Mouse (Mus musculus) hindbrain, embryonic 11.5 days (tissue): ENCODE data around the gene Slc25a16. TPM values are rescaled to one million over a fixed set of nuclear protein-coding genes. Genes with fewer than 3 reads are reported as not detected.

ENCODE experiments used
- ATAC-seq: fragments of 200-750 bp; cut with Nextera tagmentation; 2 replicates; pipeline ENCODE4 v1.8.0; 2017; ENCODE audit warnings: mild to moderate bottlenecking, moderate TSS enrichment, moderate library complexity; ENCODE audit not compliant: low FRiP score
- DNase-seq: peaks from one replicate; pipeline ENCODE4 v3.0.0-alpha.2; 2015; ENCODE audit warnings: low spot score
- H3K27ac ChIP-seq: fragments of 300-500 bp; sonication (generic); 2 replicates; pipeline ENCODE4 v1.5.1; 2014; ENCODE audit warnings: mild to moderate bottlenecking, low read depth, low read length
- H3K27me3 ChIP-seq: fragments of 300-500 bp; sonication (generic); 2 replicates; pipeline ENCODE4 v1.6.1; 2014; ENCODE audit warnings: mild to moderate bottlenecking, low read length, moderate library complexity, mixed read lengths; ENCODE audit not compliant: control insufficient read depth, insufficient read depth
- H3K36me3 ChIP-seq: fragments of 300-500 bp; sonication (generic); 2 replicates; pipeline ENCODE4 v1.6.1; 2014; ENCODE audit warnings: mild to moderate bottlenecking, low read length, moderate library complexity, mixed read lengths; ENCODE audit not compliant: control insufficient read depth, insufficient read depth
- H3K4me1 ChIP-seq: fragments of 300-500 bp; sonication (generic); replicated peaks from 2 replicates; pipeline ENCODE4 v1.6.1; 2014; ENCODE audit warnings: low read length, mixed read lengths; ENCODE audit not compliant: control insufficient read depth, insufficient read depth
- H3K4me2 ChIP-seq: fragments of 300-500 bp; sonication (generic); replicated peaks from 2 replicates; pipeline ENCODE4 v1.6.1; 2014; ENCODE audit warnings: mild to moderate bottlenecking, low read depth, low read length
- H3K4me3 ChIP-seq: fragments of 300-500 bp; sonication (generic); 2 replicates; pipeline ENCODE4 v1.5.1; 2014; ENCODE audit warnings: low read depth, low read length
- H3K9ac ChIP-seq: fragments of 300-500 bp; sonication (generic); 2 replicates; pipeline ENCODE4 v1.6.1; 2014; ENCODE audit warnings: low read depth, low read length
- H3K9me3 ChIP-seq: fragments of 300-500 bp; sonication (generic); 2 replicates; pipeline ENCODE4 v1.6.1; 2016; ENCODE audit warnings: low read length; ENCODE audit not compliant: control insufficient read depth
- WGBS: fragments of 180-500 bp; shearing (Covaris S2); extraction: QIAGEN DNeasy Blood & Tissue Kit; methylation state at CpG from one replicate; pipeline ENCODE4 v1.1.7; 2014; 5-methylcytosine and 5-hydroxymethylcytosine counted together
- polyA plus RNA-seq: library from polyadenylated mRNA; unstranded; fragments of >200 nt; fragmentation: Nextera tagmentation; extraction: Ambion mirVana; gene quantifications from 2 replicates; pipeline ENCODE4 v1.2.1, GENCODE M21; 2014

Slc25a16 gene
- polyA plus RNA-seq, 1 experiment from 2014 or later = 11.6 TPM

DNA sequence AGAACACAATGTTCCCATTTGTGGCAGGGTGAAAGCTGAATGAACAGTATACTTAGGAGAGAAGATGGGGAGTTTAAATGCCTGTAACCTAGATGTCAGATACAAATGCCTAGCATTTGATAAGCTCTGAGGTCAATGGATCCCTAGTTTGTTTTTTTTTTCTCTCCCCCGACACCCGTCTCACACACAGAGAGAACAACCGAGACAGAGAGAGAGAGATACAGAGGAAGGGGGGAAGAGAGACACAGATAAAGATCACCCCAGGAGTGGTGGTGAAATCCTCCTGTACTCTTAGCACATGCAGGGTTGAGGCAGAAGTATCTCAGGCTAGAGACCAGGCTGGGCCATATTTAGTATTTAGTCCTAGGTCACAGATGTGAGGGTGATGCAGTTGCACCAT lies 1.4 kb upstream of the Slc25a16 start:
- whole genome bisulfite sequencing = 87% methylated on average over 3 of the region's 3 CpGs
- ATAC-seq = no peak
- Histone ChIP-seq H3K36me3 (no peaks in the 10 kb centered on the region), H3K9me3 (no peaks in the 10 kb centered on the region), H3K4me2 (no peak overlapping the region), H3K4me1 (no peaks in the 10 kb centered on the region), H3K27ac (no peak overlapping the region), H3K27me3 (no peaks in the 10 kb centered on the region), H3K9ac (no peak overlapping the region), H3K4me3 (no peak overlapping the region)
- no peak for DNase-seq

DNA sequence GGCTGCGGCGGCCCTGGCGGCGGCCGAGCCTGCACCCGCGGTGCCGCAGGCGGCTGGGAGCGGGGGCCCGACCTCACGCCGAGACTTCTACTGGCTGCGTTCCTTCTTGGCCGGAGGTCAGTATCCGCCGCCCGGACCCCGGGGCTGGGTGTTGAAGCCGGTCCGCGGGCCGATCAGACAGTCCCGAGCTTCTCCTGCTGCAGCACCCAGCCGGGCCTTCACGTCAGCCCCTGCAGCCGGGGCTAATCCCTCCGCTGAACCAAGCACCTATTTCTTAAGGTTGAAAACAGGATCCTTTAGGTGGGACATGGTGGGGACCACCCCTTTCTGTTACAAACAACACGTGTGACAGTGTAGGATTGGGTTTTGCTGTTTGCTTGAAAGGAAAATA lies 328 bp downstream of the Slc25a16 start:
- H3K27ac ChIP-seq = peak overlapping the region; percentile 71; the same call in 1 of the 2 replicates
- H3K27me3 ChIP-seq = no peaks in the 10 kb centered on the region
- H3K4me3 ChIP-seq = peak overlapping the region; percentile 95
- ATAC-seq = peak; percentile 80
- H3K9me3 ChIP-seq = no peaks in the 10 kb centered on the region
- whole genome bisulfite sequencing = 0% methylated on average over 29 of the region's 29 CpGs
- peak overlapping the region; percentile 79 for H3K4me2 ChIP-seq
- no peaks in the 10 kb centered on the region for H3K4me1 ChIP-seq
- no peak for DNase-seq
- H3K9ac ChIP-seq = peak overlapping the region; percentile 92
- H3K36me3 ChIP-seq = no peaks in the 10 kb centered on the region

DNA sequence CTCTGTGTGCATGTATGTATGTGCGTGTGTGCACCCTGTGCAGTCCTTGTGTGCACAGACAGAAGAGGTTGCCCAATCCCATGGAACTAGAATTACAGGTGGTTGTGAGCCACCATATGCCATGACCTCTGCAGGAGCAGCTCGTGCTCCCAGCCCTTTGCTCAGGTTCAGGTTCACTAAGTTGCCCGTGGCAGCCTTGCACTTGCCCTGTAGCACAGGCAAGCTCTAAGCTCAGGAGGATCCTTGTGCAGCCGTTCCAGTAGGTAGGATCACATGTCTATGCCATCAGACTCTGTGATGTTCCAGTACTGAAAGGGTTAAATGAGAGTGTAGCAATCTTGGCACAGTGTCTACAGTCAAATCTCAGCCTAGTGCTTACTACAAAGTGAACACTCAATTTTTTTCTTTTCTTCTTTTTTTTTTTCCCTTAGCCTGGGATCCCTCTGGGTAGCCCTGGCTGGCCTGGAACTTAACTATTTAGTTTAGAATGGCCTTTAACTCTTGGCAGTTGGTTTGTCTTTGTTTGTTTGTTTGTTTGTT lies 3.7 kb downstream of the Slc25a16 start:
- Histone ChIP-seq H3K4me1 (no peaks in the 10 kb centered on the region), H3K27me3 (no peaks in the 10 kb centered on the region), H3K9me3 (no peaks in the 10 kb centered on the region), H3K27ac (no peak overlapping the region), H3K36me3 (peaks cover 5% of the 10 kb centered on the region; the same call in 1 of the 2 replicates), H3K4me3 (no peak overlapping the region), H3K9ac (no peak overlapping the region), H3K4me2 (no peak overlapping the region)
- ATAC-seq (no peak), DNase-seq (no peak)
- WGBS = 85% methylated on average over 4 of the region's 4 CpGs

DNA sequence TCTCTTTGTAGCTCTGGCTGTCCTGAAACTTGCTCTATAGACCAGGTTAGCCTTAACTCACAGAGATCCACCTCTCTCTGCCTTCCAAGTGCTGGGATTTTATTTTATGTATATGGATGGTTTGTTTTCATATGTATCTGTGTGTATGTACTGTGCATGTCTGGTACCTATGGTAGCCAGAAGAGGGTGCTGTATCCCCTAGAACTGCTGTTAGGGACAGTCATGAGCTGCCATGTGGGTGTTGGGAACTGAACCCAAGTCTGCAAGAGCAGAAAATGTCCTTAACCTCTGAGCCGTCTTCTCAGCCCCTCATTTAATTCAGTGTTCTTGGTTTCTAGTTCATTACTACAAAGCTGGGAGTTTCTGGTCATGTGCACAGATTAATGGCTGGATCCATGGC lies 11.9 kb downstream of the Slc25a16 start:
- Histone ChIP-seq H3K4me2 (no peak overlapping the region), H3K36me3 (peaks cover 8% of the 10 kb centered on the region; the same call in 1 of the 2 replicates), H3K4me1 (no peaks in the 10 kb centered on the region), H3K9ac (no peak overlapping the region), H3K9me3 (no peaks in the 10 kb centered on the region), H3K4me3 (no peak overlapping the region), H3K27me3 (no peaks in the 10 kb centered on the region), H3K27ac (no peak overlapping the region)
- DNase-seq (no peak), ATAC-seq (no peak)
- 86% methylated on average over 1 of the region's 1 CpGs for WGBS

DNA sequence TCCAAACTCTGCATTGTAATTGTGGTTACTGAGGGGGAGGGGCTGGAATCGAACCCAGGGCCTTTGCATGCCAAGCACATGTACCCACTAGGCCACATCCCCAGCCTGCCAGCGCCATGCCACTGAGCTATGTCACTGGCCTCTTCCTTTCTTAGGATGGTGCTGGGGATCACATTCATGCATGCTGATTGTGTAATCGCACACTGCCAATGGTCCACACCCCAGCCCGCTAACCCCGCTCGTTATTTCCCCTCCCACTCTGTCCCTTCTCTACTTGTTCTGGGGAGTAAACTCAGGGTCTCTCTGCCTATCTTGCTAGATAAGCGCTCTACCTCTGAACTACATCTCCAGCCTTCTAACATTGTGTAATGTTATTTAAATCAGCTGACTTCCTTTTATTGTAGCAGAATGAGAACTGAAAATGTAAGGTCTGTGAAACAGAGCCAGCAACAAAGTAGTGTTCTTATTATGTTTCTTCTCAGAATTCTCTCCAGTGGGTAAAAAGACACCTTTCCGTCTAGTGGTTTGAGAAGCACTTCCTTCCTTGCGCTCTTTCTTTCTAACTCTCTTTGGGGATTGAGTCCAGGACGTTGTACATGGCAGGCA lies 24.6 kb downstream of the Slc25a16 start:
- no peaks in the 10 kb centered on the region for H3K27me3 ChIP-seq
- H3K4me2 ChIP-seq = no peak overlapping the region
- no peak for ATAC-seq
- H3K9me3 ChIP-seq = no peaks in the 10 kb centered on the region
- no peaks in the 10 kb centered on the region for H3K36me3 ChIP-seq
- no peak overlapping the region for H3K4me3 ChIP-seq
- H3K27ac ChIP-seq = no peak overlapping the region
- no peaks in the 10 kb centered on the region for H3K4me1 ChIP-seq
- 87% methylated on average over 10 of the region's 10 CpGs for WGBS
- no peak overlapping the region for H3K9ac ChIP-seq
- no peak for DNase-seq

DNA sequence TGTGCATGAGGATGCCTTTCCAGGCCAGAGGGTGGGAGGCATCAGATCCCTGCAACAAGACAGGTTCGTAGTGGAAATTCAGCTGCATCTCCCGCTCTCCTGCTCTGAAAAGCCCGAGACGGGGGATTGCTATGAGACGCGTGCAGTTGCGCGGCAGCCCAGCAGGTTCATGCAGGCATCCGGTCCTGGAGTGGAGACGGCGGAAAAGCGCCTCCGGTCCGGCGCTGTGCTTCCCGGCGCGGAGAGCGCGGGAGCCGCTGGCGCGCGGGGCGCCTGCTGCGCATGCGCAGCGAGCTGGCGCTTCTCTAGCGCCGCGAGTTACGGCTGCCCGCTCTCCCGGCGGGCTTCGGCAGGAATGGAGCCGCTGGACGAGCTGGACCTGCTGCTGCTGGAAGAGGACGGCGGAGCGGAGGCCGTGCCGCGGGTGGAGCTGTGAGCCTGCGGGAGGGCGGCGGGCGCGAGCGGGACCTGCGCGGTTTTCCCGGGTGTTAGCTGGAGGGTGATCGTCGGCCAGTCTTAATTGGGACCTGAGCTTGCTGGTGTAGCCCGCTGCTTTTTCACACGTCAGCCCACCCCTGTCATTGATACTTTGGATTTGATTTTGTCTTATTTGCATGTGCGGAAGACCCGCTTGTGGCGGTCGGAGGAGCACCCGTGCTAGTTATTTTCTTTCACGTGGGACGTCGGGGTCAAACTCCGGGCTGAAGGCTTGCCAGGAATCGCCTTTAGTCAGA lies 26.5 kb downstream of the Slc25a16 start, which contains the start of gene Dna2:
Gene Dna2, plus strand, starts transcription at position 289 of the 734 bp plus-strand sequence.
- H3K4me1 ChIP-seq = no peaks in the 10 kb centered on the region
- H3K9ac ChIP-seq = peak within 1 kb of the TSS; percentile 80
- H3K4me3 ChIP-seq = peak within 1 kb of the TSS; percentile 65
- no peaks in the 10 kb centered on the region for H3K36me3 ChIP-seq
- no peaks in the 10 kb centered on the region for H3K27me3 ChIP-seq
- H3K27ac ChIP-seq = peak within 1 kb of the TSS; percentile 83
- WGBS = under 1% methylated on average over 60 of the region's 68 CpGs
- DNase-seq (peak; percentile 93), ATAC-seq (peak; percentile 91)
- H3K4me2 ChIP-seq = peak within 1 kb of the TSS; percentile 66
- H3K9me3 ChIP-seq = no peaks in the 10 kb centered on the region

DNA sequence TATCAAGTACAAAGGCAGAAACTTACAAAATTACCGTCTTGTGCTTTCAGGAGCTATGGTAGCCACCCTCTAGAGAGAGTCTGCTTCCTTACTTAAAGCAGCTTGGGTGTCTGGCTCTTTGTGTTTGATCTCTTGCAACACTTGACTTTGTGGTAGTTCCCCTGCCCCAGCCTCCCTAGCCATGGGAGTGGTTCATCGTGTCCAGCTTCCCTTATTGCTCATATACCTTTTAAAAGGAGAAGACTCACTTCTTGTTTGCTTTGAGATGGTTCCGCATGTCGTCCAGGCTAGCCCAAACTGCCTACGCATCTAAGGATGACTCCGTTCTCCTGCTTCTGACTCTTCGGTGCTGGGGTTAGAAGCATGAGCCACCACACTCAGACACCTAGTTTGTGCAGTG lies 28.1 kb downstream of the Slc25a16 start:
- Histone ChIP-seq H3K27ac (no peak overlapping the region), H3K9ac (no peak overlapping the region), H3K9me3 (no peaks in the 10 kb centered on the region), H3K4me1 (no peaks in the 10 kb centered on the region), H3K4me2 (no peak overlapping the region), H3K36me3 (no peaks in the 10 kb centered on the region), H3K27me3 (no peaks in the 10 kb centered on the region), H3K4me3 (no peak overlapping the region)
- ATAC-seq (no peak), DNase-seq (no peak)
- WGBS = 97% methylated on average over 7 of the region's 7 CpGs

DNA sequence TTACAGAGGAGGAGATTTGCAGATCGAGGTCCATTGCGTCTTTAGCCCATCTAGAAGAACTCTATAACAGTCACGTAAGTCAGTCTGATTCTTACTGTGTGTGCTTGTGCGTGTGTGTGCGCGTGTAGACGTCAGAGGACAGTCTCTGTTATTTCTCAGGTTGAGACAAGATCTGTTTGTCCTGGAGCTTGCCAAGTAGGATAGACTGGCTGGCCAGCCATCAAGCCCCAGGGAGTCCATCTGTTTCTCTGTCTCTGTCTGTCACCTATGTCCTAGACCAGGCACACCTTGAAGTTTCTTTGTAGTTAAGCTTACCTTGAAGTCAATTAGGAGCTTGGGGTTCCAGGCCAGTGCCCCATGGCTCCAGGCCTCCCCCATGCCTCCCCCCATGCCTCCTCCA lies 43.5 kb downstream of the Slc25a16 start:
- DNase-seq (no peak), ATAC-seq (no peak)
- no peaks in the 10 kb centered on the region for H3K27me3 ChIP-seq
- H3K4me3 ChIP-seq = no peak overlapping the region
- H3K36me3 ChIP-seq = 0 out of 2 replicates have a peak, but pooled peaks cover 2% of the 10 kb centered on the region
- 99% methylated on average over 7 of the region's 7 CpGs for WGBS
- no peak overlapping the region for H3K4me2 ChIP-seq
- H3K27ac ChIP-seq = no peak overlapping the region
- H3K9ac ChIP-seq = no peak overlapping the region
- H3K4me1 ChIP-seq = no peaks in the 10 kb centered on the region
- no peaks in the 10 kb centered on the region for H3K9me3 ChIP-seq
